Mouse (Mus musculus) heart, embryonic 13.5 days (tissue): ENCODE measurements at regions not wholly inside any gene's neighbourhood (a gene's known extent, or its start where the extent isn't known, plus 50 kb on each side); places are given as distances from the start of the nearest gene placed in this dataset.

ENCODE experiments used
- ATAC-seq: fragments of 200-750 bp; cut with Nextera tagmentation; 2 replicates; pipeline ENCODE4 v1.8.0; 2017; ENCODE audit warnings: moderate TSS enrichment; ENCODE audit not compliant: insufficient number of reproducible peaks, low FRiP score, low TSS enrichment; ENCODE audit errors: extremely low read depth
- H3K27ac ChIP-seq: fragments of 300-500 bp; sonication (generic); replicated peaks from 2 replicates; pipeline ENCODE4 v1.5.1; 2015; ENCODE audit warnings: moderate library complexity, mild to moderate bottlenecking, inconsistent platforms
- H3K27me3 ChIP-seq: fragments of 300-500 bp; sonication (generic); replicated peaks from 2 replicates; pipeline ENCODE4 v1.6.1; 2015; ENCODE audit warnings: mild to moderate bottlenecking, inconsistent platforms
- H3K36me3 ChIP-seq: fragments of 300-500 bp; sonication (generic); 2 replicates; pipeline ENCODE4 v1.6.1; 2015; ENCODE audit warnings: mild to moderate bottlenecking, inconsistent platforms
- H3K4me1 ChIP-seq: fragments of 300-500 bp; sonication (generic); 2 replicates; pipeline ENCODE4 v1.6.1; 2015; ENCODE audit warnings: inconsistent platforms
- H3K4me2 ChIP-seq: fragments of 300-500 bp; sonication (generic); 2 replicates; pipeline ENCODE4 v1.6.1; 2015; ENCODE audit warnings: inconsistent platforms, mild to moderate bottlenecking, moderate library complexity
- H3K4me3 ChIP-seq: fragments of 300-500 bp; sonication (generic); 2 replicates; pipeline ENCODE4 v1.5.1; 2015; ENCODE audit warnings: moderate library complexity, mild to moderate bottlenecking, inconsistent platforms
- H3K9ac ChIP-seq: fragments of 300-500 bp; sonication (generic); 2 replicates; pipeline ENCODE4 v1.6.1; 2015; ENCODE audit warnings: inconsistent platforms, mild to moderate bottlenecking, moderate library complexity
- H3K9me3 ChIP-seq: fragments of 300-500 bp; sonication (generic); 2 replicates; pipeline ENCODE4 v1.6.1; 2016; ENCODE audit warnings: inconsistent platforms
- whole genome bisulfite sequencing: fragments of 180-500 bp; shearing (Covaris S2); methylation state at CpG from one replicate; pipeline ENCODE4 v1.1.7; 2015; ENCODE audit warnings: mixed read lengths; 5-methylcytosine and 5-hydroxymethylcytosine counted together

GRCm38 (mm10) chr3:62278279-62278678 lies 59.9 kb upstream of the Arhgef26 start:
- H3K4me3 ChIP-seq, result no peak overlapping the region
- no peaks in the 10 kb centered on the region for H3K36me3 ChIP-seq
- H3K27me3 ChIP-seq, result no peaks in the 10 kb centered on the region
- WGBS, result 59% methylated on average over 3 of the region's 3 CpGs
- no peaks in the 10 kb centered on the region for H3K9me3 ChIP-seq
- no peak overlapping the region for H3K4me2 ChIP-seq
- no peak overlapping the region for H3K9ac ChIP-seq
- H3K4me1 ChIP-seq, result no peaks in the 10 kb centered on the region
- no peak overlapping the region for H3K27ac ChIP-seq
- no peak for ATAC-seq

GRCm38 (mm10) chr3:62280960-62281359 lies 57.2 kb upstream of the Arhgef26 start:
- no peak for ATAC-seq

More at GRCm38 (mm10) chr3:62280960-62281359, 57.2 kb upstream of the Arhgef26 start:
- no peak overlapping the region for H3K4me2 ChIP-seq
- H3K4me1 ChIP-seq, result no peaks in the 10 kb centered on the region
- no peaks in the 10 kb centered on the region for H3K9me3 ChIP-seq
- H3K36me3 ChIP-seq, result no peaks in the 10 kb centered on the region
- 64% methylated on average over 2 of the region's 2 CpGs for WGBS
- H3K27ac ChIP-seq, result no peak overlapping the region
- H3K27me3 ChIP-seq, result no peaks in the 10 kb centered on the region
- H3K4me3 ChIP-seq, result no peak overlapping the region
- H3K9ac ChIP-seq, result no peak overlapping the region
